Mouse (Mus musculus) liver, postnatal 0 days (tissue): ENCODE data around the gene Lin37.
A peak's percentile ranks its signal among the peaks of the same experiment; 100 is the strongest.

ENCODE experiments used
- CTCF ChIP-seq: sonication (generic); IDR thresholded peaks from 2 replicates; pipeline ENCODE4 v1.5.1; 2016; ENCODE audit warnings: antibody characterized with exemption, low read depth
- EP300 ChIP-seq: IDR thresholded peaks from 2 replicates; pipeline ENCODE4 v1.6.1; 2016; ENCODE audit warnings: antibody characterized with exemption, low read depth, mild to moderate bottlenecking

DNA sequence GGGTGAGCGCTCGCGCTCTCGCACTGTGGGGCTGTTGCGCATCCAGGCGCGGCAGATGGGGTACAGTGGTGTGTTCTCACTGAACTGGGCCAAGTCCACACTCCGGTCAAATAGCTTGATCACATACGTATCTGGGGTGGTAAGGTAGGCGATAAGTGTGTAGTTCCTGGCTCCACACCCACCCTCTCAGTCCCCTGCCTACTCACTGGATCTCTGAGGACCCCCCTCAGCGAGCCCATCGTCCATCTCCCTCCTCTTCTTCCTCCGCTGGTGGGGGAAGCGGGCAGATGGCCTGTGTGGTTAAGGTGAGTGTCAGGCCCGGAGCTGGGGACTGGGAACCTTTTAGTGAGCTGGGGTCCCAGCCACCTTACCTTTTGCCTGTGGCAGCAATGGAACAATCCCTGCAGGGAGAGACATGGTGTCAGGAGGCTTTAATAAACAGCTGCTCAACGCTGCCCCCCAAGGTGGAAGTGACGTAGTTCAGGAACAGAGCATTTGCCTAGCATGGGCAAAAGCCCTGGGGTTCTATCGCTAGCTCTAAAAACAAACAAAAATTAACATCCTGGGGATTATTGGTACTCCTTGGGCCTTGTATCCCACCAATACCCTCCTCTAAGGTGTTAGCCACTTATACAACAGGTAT, 2.6 kb downstream of the Lin37 start:
- TF ChIP-seq EP300 (no peak), CTCF (peak; percentile 47)
